Mouse (Mus musculus) ES-Bruce4 (cell line): ENCODE measurements around the gene F2r. TPM values are rescaled to one million over a fixed set of nuclear protein-coding genes. Genes with fewer than 3 reads are reported as not detected.

ENCODE experiments used
- H3K27ac ChIP-seq: 2 replicates; pipeline ENCODE4 v1.5.1; 2012; ENCODE audit warnings: low read length, inconsistent platforms; ENCODE audit not compliant: insufficient read depth
- H3K27me3 ChIP-seq: 2 replicates; pipeline ENCODE4 v1.6.1; 2012; ENCODE audit warnings: mild to moderate bottlenecking, low read length, inconsistent platforms; ENCODE audit not compliant: control insufficient read depth, poor library complexity, insufficient read depth, severe bottlenecking
- H3K36me3 ChIP-seq: 2 replicates; pipeline ENCODE4 v1.6.1; 2012; ENCODE audit warnings: inconsistent platforms, mild to moderate bottlenecking, low read length, moderate library complexity; ENCODE audit not compliant: control insufficient read depth, poor library complexity, insufficient read depth, severe bottlenecking
- H3K4me1 ChIP-seq: one replicate; pipeline ENCODE4 v1.8.1; 2011; ENCODE audit warnings: low read length; ENCODE audit not compliant: control insufficient read depth, insufficient read depth
- H3K4me3 ChIP-seq: 2 replicates; pipeline ENCODE4 v1.5.1; 2011; ENCODE audit warnings: low read depth, mild to moderate bottlenecking, low read length
- H3K9ac ChIP-seq: 2 replicates; pipeline ENCODE4 v1.6.1; 2012; ENCODE audit warnings: low read depth, mild to moderate bottlenecking, inconsistent platforms; ENCODE audit not compliant: poor library complexity, severe bottlenecking
- H3K9me3 ChIP-seq: replicated peaks from 2 replicates; pipeline ENCODE4 v1.6.1; 2012; ENCODE audit warnings: mild to moderate bottlenecking, low read length, inconsistent platforms; ENCODE audit not compliant: control insufficient read depth, poor library complexity, insufficient read depth, severe bottlenecking
- CTCF ChIP-seq: IDR thresholded peaks from one replicate; pipeline ENCODE4 v1.8.1; 2011; ENCODE audit warnings: low read depth, low read length
- EP300 ChIP-seq: IDR thresholded peaks from 2 replicates; pipeline ENCODE4 v1.6.1; 2011; ENCODE audit warnings: low read depth, low read length; ENCODE audit not compliant: insufficient read depth
- POLR2A ChIP-seq: IDR thresholded peaks from one replicate; pipeline ENCODE4 v1.8.1; 2011; ENCODE audit warnings: low read length; ENCODE audit not compliant: insufficient read depth
- polyA plus RNA-seq: library from polyadenylated mRNA; stranded (reverse); fragments of >200 nt; gene quantifications from 2 replicates; pipeline ENCODE4 v1.2.4, GENCODE M21; 2011; ENCODE audit warnings: low read depth; ENCODE audit not compliant: missing spikeins, insufficient read depth, insufficient read length

Gene F2r
- polyA plus RNA-seq, 1 experiment = 36.7 TPM

DNA sequence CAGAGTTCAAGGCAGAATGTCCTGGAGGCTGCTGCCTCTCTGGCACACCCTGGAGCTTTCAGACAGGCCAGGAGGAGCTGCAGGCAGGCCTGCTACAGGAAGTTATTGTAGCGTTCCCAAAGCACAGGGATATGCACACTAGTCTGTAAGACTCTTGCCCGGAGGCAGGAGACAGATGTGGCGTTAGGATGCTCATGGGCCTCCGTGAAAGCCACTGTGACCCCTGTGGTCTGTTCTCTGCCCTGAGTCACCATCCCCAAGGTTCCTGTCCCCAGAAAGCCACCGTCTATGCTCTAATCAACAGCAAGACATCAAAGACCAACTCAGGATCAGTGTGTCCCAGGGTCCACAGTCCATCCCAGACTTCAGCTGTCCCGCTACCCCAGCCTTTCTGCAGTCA lies 3.5 kb downstream of the F2r start:
- no peak overlapping the region for H3K9ac ChIP-seq
- peaks cover 8% of the 10 kb centered on the region for H3K4me1 ChIP-seq
- H3K27ac ChIP-seq = no peak overlapping the region
- no peak overlapping the region for H3K4me3 ChIP-seq
- no peaks in the 10 kb centered on the region for H3K9me3 ChIP-seq
- H3K27me3 ChIP-seq = no peaks in the 10 kb centered on the region
- no peaks in the 10 kb centered on the region for H3K36me3 ChIP-seq
- no peak for TF ChIP-seq EP300
- no peak for TF ChIP-seq CTCF
- no peak for TF ChIP-seq POLR2A

DNA sequence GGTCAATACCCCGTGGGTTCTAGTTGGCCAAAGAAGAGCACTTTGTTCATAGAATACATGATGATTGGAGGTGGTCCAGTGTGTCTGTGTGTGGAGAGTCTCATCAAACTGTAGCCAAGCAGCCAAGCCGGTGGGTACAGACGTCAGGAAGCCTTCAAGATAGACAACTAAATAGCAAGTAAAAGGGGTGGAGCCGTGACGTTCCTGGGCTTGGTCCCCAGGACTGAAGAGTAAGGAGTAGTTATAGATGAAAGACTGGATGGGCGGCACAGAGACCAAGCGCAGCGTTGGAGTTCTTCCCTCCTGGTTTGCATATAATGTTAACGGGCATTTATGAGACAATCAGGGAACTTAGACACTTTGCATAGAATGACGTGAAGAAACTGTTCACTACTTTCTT lies 6.0 kb downstream of the F2r start:
- Histone ChIP-seq H3K36me3 (no peaks in the 10 kb centered on the region), H3K9me3 (no peaks in the 10 kb centered on the region), H3K27ac (no peak overlapping the region; the same call in 1 of the 2 replicates), H3K4me1 (peaks cover 8% of the 10 kb centered on the region), H3K9ac (no peak overlapping the region), H3K27me3 (no peaks in the 10 kb centered on the region), H3K4me3 (no peak overlapping the region)
- TF ChIP-seq CTCF (no peak), EP300 (no peak), POLR2A (no peak)

- no peaks in the 10 kb centered on the region for H3K27me3 ChIP-seq
- no peak overlapping the region for H3K9ac ChIP-seq
These were observed 6.5 kb downstream of the F2r start for GRCm38 (mm10) chr13:95611752-95612151.

DNA sequence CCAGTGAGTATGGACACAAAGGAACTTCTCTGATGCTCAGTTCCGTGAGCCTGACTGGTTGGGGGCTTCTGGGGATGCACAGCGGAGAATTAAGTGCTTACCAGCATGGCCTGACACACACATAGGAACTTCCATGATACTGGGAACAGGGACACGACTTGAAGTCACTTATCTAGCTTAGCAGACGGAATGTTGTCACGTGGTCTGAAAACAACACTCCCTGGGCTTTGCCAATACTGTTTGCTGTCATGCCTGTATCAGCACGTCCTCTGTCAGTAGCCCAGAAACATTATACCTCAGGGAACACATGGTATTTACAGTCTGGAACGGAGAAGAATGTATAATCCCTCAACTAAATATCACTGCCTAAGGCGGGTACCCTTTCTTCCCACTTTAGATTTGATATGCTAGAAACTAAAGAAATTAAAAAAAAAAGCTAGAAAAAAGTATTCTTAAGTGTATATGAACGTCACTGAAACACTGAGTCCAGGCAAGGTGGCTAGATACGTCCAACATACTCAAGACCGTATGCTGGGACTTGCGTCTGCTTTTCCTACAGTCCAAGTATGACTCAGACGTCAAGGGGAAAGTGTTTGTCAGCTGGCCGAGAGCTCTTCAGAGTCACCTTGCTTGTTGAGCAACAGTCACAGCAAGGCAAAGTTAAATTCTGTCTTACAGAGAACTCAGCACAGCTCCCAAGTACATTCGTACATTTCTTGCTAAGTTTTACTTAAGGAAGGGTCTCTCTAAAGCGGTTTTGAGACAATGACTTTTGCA lies 7.3 kb downstream of the F2r start:
- Histone ChIP-seq H3K27me3 (no peaks in the 10 kb centered on the region), H3K27ac (no peak overlapping the region), H3K9ac (no peak overlapping the region), H3K36me3 (no peaks in the 10 kb centered on the region), H3K4me1 (peaks cover 6% of the 10 kb centered on the region), H3K4me3 (no peak overlapping the region), H3K9me3 (no peaks in the 10 kb centered on the region)
- TF ChIP-seq POLR2A = no peak
- TF ChIP-seq CTCF = no peak
- no peak for TF ChIP-seq EP300

More at GRCm38 (mm10) chr13:95611752-95612151, 6.5 kb downstream of the F2r start:
- TF ChIP-seq EP300 (no peak), POLR2A (no peak), CTCF (no peak)
- Histone ChIP-seq H3K4me1 (peaks cover 6% of the 10 kb centered on the region), H3K36me3 (no peaks in the 10 kb centered on the region), H3K9me3 (no peaks in the 10 kb centered on the region), H3K4me3 (no peak overlapping the region), H3K27ac (no peak overlapping the region; the same call in 1 of the 2 replicates)

DNA sequence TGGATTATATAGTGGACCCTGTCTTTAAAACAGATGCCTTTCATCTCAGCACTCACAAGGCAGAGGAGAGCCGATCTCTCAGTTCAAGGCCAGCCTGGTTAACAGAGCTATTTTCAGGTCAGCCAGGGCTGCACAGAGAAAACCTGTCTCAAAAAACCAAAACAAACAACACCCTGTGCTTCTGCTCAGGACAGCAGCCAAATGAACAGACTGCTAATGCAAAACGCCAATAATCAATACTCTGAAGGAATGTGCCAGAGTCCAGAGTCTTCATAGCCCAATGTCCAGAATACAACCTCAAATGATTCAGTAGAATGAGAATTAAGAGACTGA lies 9.2 kb downstream of the F2r start:
- H3K27ac ChIP-seq = no peak overlapping the region
- no peaks in the 10 kb centered on the region for H3K9me3 ChIP-seq
- H3K27me3 ChIP-seq = no peaks in the 10 kb centered on the region
- no peak overlapping the region for H3K9ac ChIP-seq
- no peak overlapping the region for H3K4me3 ChIP-seq
- TF ChIP-seq EP300 (no peak), CTCF (no peak), POLR2A (no peak)
- H3K4me1 ChIP-seq = peaks cover 6% of the 10 kb centered on the region
- H3K36me3 ChIP-seq = no peaks in the 10 kb centered on the region

DNA sequence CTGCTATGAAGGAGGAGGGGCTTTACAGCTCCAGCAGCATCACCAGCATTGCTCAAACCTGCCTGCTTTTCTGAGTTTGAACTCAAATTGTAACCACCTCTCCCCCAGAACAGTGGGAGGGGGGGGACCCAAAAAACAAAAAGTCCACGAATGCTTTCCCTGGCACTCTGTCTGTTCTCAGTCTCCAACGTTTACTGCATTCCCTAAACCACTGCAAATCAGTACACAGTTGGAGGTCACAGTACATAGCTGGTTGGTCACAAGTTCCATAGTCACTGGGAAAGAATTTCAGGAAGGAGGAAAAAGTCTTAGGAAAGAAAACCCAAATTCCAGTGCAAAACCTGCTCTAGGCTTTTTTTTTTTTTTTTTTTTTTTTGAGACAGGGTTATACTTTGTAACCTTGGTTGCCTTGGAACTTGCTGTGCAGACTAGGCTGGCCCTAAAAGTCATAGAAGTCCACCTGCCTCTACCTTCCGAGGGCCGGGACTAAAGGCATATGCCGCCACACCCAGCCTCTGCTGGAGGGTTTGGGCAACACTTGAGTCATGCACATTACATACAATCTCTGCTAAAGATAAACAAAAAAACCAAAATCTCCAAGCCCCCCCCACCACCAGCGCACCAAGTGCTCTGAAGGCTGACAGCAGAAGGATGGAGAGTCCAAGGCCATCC lies 9.7 kb downstream of the F2r start:
- Histone ChIP-seq H3K9ac (no peak overlapping the region), H3K4me3 (no peak overlapping the region), H3K27me3 (no peaks in the 10 kb centered on the region), H3K9me3 (no peaks in the 10 kb centered on the region), H3K36me3 (no peaks in the 10 kb centered on the region), H3K27ac (no peak overlapping the region), H3K4me1 (peaks cover 6% of the 10 kb centered on the region)
- no peak for TF ChIP-seq POLR2A
- no peak for TF ChIP-seq CTCF
- TF ChIP-seq EP300 = no peak
